Mouse (Mus musculus) E14TG2a.4 (cell line): Measurements from ENCODE around the gene Haus5.

Experiments
- CTCF ChIP-seq: conservative IDR thresholded peaks from 2 replicates; pipeline ENCODE4 v1.5.1; 2014; ENCODE audit warnings: low read length
- NANOG ChIP-seq: IDR thresholded peaks from 2 replicates; pipeline ENCODE4 v1.6.1; 2014; ENCODE audit warnings: borderline replicate concordance, low read length, mixed read lengths
- POU5F1 ChIP-seq: IDR thresholded peaks from 2 replicates; pipeline ENCODE4 v1.6.1; 2014; ENCODE audit warnings: low read length, borderline replicate concordance

GRCm38 (mm10) chr7:30634621-30635020, 30.2 kb downstream of the Haus5 start:
- TF ChIP-seq CTCF = peak; percentile 72
- no peak for TF ChIP-seq POU5F1
- TF ChIP-seq NANOG = no peak
